Mouse (Mus musculus): Measurements from ENCODE around the gene Topbp1. TPM values are rescaled to one million over a fixed set of nuclear protein-coding genes. Genes with fewer than 3 reads are reported as not detected.
A peak's percentile ranks its signal among the peaks of the same experiment; 100 is the strongest.
"Not testable (repeated sequence)": the region's sequence is repeated elsewhere in the genome, so short reads cannot be mapped to it uniquely, and the experiment has no call there.

The Topbp1 gene
- total RNA-seq, 1 experiment from 2014 or later, result 40.1 TPM

DNA sequence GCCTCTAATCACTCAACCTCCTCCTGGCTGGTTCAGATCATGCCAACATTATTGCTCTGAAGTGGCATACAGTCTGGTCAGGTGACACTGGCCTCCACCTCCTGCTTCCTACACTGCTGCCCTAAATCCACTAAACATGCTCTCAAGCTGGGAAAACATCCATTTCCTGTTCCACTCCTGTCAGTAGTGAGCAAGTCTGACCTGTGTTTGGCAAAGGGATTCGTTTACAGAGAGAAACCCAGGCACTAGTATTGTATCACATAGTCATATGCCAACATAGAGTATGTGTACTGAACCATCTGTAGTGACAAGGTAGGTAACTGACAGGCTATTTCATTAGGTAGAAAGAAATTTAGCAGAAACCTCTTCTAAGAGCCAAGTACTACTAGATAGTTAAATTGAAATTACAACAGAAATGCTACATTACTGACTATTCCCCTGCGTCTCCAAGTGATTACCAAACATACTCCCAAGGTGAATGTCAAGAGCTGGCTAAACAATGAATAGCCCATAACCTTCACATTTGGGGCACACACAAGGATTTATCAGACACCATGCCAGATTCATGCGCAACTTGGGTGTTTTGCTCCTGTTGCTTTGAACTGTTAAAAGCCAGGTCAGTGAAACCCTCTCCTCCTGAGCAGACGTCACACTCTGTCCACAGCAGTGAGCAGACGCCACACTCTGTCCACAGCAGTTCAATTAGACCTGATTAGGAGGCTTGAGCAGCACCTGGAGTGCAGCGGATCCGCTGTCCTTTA, 48.7 kb downstream of the Topbp1 start:
- not testable (repeated sequence) for DNase-seq

- DNase-seq, result no peak
These were observed 52.9 kb downstream of the Topbp1 start for GRCm38 (mm10) chr9:103357893-103358292.

GRCm38 (mm10) chr9:103358545-103358944, 53.5 kb downstream of the Topbp1 start:
- no peak for DNase-seq

GRCm38 (mm10) chr9:103360642-103361041, 55.6 kb downstream of the Topbp1 start:
- DNase-seq, result no peak

DNA sequence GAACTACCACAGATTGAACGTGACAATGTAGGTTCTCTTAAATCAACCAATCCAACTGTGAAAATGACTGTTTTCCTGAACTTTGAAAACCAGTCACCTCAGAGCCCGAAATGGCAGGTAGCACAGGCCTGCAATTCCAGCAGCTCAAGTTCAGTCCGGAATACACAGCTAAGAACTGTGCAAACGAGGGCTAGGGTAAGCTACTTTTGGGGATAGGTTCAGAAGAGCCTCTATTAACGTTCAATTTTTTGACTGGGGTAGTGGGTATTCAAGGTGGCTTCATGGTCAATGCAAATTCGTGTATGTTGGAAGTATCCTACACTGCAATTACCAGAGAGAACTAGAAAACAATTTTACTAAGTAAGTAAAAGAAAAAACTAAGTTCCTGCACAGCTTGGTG, 58.1 kb downstream of the Topbp1 start:
- DNase-seq, result no peak

DNA sequence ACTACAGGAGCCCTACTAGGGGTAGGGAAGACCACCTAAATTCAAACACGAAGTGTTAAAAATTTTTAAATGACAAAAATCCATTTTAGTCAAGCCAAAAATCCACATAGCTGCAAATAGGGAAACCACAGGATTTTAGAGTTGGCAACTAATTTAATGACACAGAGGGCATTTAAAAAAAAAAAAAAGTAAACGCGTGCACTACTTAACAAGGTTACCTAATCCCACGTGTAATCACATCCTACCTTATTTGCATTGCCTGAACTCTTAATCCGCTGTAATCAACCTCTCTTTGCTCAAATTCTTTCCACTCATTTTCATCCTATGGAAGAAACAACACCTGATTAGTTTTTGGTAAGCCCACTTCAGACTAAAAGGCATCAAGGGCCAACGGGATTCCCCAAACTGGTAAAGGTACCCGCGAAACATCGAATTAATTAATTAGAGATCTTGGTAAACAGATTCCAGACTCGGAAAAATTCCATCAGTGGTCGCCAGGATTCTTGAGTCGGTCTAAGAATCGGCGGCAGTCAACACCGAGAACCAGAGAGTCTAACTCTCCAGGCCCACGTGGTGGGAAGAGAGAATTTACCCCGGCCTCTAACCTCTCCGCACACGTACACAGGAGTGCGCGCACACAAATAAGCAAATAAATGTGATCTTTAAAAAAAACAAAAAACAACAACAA, 58.9 kb downstream of the Topbp1 start:
- no peak for DNase-seq

DNA sequence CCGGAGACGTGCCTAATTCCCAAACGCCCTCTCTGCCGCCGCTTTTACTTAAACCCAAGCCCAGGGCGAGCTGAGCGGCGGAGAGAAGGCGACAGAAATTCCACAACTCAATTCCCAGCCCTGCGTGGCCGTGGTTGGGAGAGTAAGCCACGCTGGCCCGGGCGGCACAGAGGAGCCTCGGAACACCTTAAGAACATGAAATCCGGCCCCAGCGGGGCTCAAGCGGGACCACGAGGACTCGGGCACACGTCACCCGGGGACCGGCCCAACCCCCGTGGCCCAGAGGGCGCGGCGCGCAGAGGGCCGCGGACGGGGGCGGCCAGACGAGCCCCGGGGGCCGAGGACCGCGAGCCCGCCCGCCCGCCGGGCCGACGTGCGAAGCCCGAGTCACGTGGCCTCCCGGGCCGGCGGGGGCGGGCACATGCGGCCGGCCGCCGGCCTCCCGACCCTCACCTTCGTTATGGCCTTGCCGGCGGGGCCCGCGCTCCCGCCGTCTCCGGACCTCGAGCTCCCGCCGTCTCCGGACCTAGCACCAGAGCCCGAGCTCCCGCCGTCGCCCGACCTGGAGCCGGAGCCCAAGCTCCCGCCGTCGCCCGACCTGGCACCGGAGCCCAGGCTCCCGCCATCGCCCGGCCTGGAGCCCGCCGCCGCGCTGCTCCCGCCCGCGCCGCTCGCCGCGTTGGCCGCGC, 59.7 kb downstream of the Topbp1 start:
- DNase-seq, result peak; percentile 74

DNA sequence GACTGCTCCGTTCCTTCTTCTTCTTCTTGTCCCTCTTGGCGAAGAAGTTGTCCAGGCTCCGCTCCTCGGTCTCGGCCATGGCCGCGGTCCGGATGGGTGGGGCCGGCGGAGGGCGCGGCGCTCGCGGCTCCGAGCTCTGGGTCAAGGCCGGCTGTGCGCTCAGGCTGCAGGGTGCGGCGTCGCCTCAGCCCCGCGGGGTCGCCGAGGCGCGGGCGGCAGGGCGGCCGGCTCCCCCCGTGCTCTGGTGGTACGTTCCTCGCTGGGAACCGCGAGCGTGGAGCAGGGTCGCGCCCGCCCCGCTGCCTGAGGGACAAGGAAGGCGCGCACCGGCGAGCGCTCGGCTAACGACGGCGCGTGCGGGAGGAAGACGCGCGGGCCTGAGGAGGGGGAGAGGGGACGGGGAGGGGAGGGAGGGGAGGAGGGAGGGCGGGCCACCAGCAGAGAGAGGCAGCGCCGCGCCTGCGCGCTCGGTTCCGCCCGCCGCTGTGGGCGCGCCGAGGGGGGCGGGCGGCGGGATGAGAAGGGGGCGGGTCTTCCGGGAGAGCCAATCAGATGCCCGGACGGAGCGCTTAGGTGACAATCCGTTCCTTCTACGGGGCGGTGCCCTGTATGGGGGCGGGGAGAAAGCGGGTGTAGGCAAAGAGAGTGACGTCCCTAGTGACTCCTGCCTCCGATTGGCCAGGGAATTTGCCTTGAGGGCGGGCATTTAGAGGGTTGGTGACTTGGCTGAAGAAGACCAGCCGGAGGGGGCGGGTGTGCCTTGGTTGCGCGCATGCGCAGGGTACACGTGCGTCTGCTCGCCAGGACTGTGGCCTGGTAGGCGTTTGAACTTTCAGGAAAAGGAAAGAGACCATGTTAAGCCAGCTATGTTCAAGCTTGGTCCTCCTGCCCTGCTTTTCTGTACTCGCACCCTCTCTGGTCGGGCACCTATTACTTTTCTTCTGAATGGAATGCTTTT, 60.6 kb downstream of the Topbp1 start, which contains the start of gene Cdv3:
Cdv3 (minus strand) TSS at position 551 of the 958 bp plus-strand sequence.
- DNase-seq, result peak; percentile 97

DNA sequence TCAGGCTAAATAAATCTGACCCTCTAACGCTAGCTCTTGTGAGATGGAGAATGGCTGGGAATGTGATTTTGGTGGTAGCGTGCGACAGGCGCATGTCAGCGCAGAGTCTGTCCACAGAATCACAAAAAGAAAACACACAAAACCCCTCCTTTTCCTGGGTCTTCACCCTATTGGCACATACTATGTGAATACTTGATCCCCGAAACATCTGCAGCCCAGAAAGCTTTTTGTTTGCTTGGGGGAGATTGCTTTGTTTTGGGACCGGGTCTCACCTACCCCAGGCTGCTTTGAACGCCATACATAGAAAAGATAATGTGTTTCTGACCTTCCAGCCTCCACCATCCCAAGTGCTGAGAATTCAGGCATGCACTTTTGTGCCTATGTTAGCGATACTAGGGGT, 61.3 kb downstream of the Topbp1 start:
- DNase-seq, result no peak

DNA sequence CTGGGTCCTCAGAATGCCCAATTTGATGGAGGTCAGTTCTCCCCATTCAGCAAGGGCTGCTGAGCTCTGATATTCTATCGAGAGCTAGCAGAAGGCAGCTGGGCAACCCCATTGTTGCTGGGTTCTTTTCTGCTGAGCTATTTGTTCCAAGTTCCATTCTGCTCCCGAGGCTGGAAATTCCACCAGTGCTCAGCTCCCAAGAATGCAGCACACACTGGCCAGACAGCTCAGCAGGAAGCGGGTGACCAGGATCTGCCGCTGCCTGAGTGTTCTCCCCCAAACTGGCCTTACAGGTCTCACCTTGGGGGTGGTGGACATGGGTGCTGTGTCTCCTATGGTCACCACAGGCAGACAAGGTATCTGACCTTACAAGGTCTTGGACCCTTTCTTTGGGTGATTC, 64.9 kb downstream of the Topbp1 start:
- no peak for DNase-seq

GRCm38 (mm10) chr9:103372271-103373010, 67.4 kb downstream of the Topbp1 start:
- no peak for DNase-seq

DNA sequence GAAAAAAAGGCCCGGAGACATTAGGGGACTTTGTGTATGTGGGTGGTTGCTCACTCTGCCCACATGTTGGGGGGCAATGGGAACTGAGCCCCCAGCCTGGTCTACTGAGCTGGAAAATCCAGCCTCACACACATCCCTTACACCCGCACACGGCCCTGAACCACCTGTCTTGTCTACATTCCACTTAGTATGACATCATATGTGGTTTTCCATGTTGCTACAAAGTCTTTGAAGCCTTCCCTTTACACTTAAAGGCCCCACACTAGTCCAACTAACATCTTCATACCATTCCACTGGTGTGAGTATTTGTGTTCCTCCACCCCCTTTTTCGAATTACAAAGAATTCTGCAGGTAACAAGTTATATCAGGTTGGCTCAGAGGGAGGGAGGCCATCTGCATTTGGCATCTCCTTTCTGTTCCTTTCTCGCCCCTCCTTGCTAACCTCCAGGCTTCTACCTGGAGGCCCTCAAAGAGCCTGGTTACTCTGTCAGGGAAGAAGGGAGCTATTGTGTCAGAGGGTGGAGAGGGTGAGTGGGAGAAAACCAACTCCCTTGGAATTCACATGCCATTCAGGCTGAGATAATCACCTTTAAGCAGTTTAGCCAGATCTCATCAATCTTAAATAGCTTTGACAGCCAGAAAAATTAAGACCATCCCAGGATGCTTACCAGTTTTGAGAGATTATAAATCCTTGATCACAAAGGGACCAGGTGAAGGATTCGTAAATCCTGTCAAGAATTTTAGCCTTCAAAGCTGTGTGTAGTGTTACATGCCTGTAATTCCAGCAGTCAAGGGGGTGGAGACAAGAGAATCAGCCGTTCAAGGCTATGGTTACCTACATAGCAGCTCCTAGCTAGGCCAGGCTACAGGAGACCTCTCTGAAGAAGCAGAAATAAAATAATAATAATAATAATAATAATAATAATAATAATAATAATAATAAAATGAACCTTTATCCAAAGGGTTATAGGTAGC, 71.6 kb downstream of the Topbp1 start:
- no peak for DNase-seq

- no peak for DNase-seq
These were observed 73.7 kb downstream of the Topbp1 start for GRCm38 (mm10) chr9:103378686-103379085.

- DNase-seq, result no peak
These were observed 74.2 kb downstream of the Topbp1 start for GRCm38 (mm10) chr9:103379199-103379598.

- DNase-seq, result no peak
These were observed 75.6 kb downstream of the Topbp1 start for GRCm38 (mm10) chr9:103380566-103380965.

GRCm38 (mm10) chr9:103382989-103383388, 78.0 kb downstream of the Topbp1 start:
- DNase-seq, result no peak

- DNase-seq, result no peak
These were observed 78.6 kb downstream of the Topbp1 start for GRCm38 (mm10) chr9:103383576-103383975.

- no peak for DNase-seq
These were observed 79.3 kb downstream of the Topbp1 start for GRCm38 (mm10) chr9:103384141-103384796.

GRCm38 (mm10) chr9:103385600-103385999, 80.6 kb downstream of the Topbp1 start:
- no peak for DNase-seq
